Mouse (Mus musculus): ENCODE results near the gene Prr7. TPM values are rescaled to one million over a fixed set of nuclear protein-coding genes. Genes with fewer than 3 reads are reported as not detected.

The Prr7 gene
- total RNA-seq, 2 experiments from 2014 or later = 0.62 to 0.77 TPM

GRCm38 (mm10) chr13:55495702-55496101 lies 31.6 kb downstream of the Prr7 start:
- no peak for DNase-seq
- intact Hi-C loops (cut with DNase I) = loop anchor here (1.0 kb wide), 1 partner anchor 11 kb away; no protein-coding TSS in a partner anchor

DNA sequence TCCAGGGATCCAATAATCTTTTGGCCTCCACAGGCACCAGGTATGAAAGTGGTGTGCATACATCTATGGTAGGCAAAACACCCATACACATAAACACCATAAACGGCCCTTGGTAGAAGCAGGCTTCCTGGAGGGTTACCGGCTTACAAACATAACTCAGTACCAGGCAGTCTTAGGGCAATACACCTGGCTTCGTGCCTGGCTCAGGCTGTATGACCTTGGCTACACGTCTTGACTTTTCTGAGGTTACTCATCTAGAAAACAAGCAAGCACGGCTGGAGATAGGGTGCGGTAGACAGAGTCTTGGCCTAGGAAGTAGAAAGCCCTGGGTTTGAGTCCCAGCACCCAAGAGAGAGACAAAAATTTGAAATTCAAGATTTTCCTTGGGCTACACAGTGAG lies 32.6 kb downstream of the Prr7 start:
- DNase-seq = no peak
- intact Hi-C loops (cut with DNase I) = no loop called here

DNA sequence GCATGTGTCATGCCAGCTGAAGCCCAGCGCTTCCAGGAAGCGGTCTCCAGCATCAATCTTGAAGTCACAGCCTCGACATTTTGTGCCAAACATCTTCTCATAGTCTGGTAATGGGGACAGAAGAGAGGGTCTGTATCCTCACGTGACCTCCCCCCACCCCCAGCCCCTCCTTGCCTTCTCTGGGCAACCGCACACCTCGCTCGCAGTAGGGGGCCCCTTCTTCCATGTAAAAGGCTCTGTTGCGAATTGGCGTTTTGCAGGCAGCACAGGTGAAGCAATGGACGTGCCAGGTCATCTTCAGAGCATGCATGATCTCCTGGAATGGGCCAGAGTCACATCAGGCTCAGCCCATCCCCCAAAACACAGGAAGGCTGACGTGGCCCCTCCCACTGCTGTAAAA lies 34.8 kb downstream of the Prr7 start:
- intact Hi-C loops (cut with DNase I) = no loop called here
- no peak for DNase-seq

DNA sequence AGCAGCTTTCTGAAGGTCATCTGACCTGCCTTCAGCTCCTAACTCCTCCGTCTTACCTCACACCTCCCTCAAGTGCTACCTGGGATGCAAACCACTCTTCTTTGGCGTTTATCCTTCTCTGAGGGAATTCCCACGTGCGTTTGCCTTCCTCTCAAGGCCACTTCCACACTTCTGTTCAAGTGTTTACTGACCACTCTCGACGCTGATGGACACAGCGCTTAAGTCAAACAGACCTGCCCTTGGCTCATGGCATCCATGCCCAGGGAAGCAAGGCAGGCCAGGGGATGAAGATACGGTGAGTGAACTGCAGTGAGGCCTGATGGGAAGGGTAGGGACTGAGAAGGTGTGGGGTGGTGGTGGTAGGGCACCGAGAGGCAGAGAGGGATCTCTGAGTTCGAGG lies 36.5 kb downstream of the Prr7 start:
- intact Hi-C loops (cut with DNase I) = no loop called here
- DNase-seq = no peak

- peak in 1 of 2 experiments; percentile 12 for DNase-seq
- intact Hi-C loops (cut with DNase I) = no loop called here
Measured at GRCm38 (mm10) chr13:55502405-55502804, 38.3 kb downstream of the Prr7 start.

DNA sequence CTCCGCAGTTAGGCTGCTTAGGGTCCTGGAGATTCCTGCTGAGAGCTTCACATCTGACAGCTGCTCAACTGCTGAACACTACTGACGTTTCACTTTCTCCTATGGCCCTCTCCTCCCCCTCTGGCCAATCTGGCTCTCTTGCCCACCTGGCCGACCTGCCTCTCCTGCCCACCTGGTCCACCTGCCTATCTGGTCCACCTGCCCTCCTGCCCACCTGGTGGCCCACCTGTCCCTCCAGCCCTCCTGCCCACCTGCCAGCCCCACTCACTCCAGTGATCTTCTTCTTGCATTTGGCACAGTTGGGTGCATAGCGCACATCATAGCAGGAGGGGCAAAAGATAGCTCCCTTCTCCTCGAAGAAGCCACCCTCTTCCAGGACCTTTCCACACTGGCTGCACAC lies 40.3 kb downstream of the Prr7 start:
- intact Hi-C loops (cut with DNase I) = no loop called here
- DNase-seq = no peak

- DNase-seq = no peak
Measured at GRCm38 (mm10) chr13:55505810-55506209, 41.7 kb downstream of the Prr7 start.

DNA sequence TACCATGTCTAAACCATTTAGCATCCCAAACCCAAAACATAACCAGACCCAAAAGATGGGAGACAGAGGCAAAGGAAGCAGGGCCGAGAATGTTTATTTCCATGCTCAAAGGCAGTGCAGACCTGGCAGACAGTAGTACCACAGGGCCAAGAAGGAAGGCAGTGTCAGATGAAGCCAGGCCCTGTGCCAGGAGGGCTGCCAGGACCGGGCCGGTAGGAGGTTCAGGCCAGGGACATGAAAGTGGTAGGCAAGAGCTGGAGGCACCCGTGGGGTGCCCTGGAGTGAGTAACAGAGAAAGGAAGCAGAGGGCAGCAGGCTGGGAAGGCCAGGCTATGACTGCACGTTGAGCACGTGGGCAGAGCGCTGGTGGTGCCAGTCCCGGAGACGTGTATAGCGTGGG lies 42.6 kb downstream of the Prr7 start:
- no peak for DNase-seq
- intact Hi-C loops (cut with DNase I) = loop anchor here (1.0 kb wide), 1 partner anchor 11 kb away; no protein-coding TSS in a partner anchor

More at GRCm38 (mm10) chr13:55505810-55506209, 41.7 kb downstream of the Prr7 start:
- intact Hi-C loops (cut with DNase I) = loop anchor here (1.0 kb wide), 1 partner anchor 11 kb away; no protein-coding TSS in a partner anchor

GRCm38 (mm10) chr13:55507877-55508276 lies 43.8 kb downstream of the Prr7 start:
- DNase-seq = no peak
- intact Hi-C loops (cut with DNase I) = no loop called here

- DNase-seq = no peak
- intact Hi-C loops (cut with DNase I) = no loop called here
Measured at GRCm38 (mm10) chr13:55508531-55508930, 44.5 kb downstream of the Prr7 start.

GRCm38 (mm10) chr13:55510332-55510667 lies 46.2 kb downstream of the Prr7 start:
- no peak for DNase-seq
- intact Hi-C loops (cut with DNase I) = no loop called here

DNA sequence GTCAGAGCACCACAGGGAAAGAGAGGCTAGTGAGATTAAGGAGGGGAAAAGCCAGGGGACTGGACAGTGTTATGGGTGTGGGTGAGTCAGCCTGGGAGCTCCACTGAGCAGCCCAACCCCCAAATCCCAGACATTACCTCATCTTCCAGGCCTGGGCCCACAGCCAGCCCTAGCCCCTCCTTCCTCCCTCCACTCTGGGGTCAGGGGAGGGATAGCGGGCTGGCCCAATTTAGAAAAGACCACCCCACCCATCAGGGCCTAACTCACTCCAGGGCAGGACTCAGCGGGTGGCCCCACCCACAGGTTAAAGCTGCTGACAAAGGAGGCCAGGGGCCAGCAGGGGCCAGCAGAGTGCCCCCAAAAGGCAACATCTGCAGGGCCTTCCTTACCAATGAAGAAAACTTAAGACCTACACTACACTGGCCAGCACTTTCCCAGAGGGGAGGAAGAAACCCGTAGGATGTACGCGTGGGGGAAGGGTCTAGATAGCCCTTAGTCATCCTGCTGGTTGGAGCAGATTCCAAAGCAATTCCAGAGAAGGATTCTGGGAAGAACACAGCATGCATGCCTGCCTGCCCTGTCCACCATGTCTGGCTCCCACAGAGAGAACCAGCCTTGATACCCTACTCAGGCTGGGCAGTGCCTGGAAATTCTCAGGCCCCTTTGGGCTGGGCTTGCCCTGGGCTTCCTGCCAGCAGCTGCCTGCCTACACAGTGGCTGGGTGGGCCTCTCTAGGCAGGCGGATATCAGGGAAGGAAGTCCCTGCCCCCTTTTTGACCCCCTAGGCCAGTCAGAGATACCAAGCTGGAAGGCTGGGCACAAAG lies 46.8 kb downstream of the Prr7 start:
- DNase-seq = peak; percentile 84 to 88
- intact Hi-C loops (cut with DNase I) = no loop called here

DNA sequence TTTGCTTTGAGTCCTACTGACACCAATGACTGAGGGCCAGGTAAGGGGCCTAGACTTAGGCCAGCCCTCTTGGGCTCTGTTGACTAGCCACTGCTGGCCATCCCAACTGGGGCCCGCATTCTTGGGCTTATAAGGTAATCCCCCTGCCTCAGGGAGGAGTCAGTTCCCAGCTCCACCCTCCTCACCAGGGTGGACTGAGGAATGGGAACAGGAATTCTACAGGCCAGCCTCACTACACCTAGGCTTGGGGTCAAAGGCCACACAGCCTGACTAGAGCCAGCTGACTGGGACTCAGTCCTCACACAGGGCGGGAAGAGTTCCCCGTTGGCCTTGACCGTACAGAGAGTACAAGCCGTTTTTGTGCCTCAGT lies 47.4 kb downstream of the Prr7 start:
- intact Hi-C loops (cut with DNase I) = no loop called here
- no peak for DNase-seq

GRCm38 (mm10) chr13:55512379-55513031 lies 48.4 kb downstream of the Prr7 start:
- intact Hi-C loops (cut with DNase I) = no loop called here
- DNase-seq = peak; percentile 55 to 73

- DNase-seq = peak; percentile 87 to 95
- intact Hi-C loops (cut with DNase I) = no loop called here
Measured at GRCm38 (mm10) chr13:55513111-55513748, 49.2 kb downstream of the Prr7 start, which contains the start of gene Pdlim7. Pdlim7 (minus strand) TSS chr13:55513676.

GRCm38 (mm10) chr13:55513828-55514227 lies 49.8 kb downstream of the Prr7 start:
- no peak for DNase-seq
- intact Hi-C loops (cut with DNase I) = loop anchor here (2.0 kb wide), 2 partner anchors 39 to 95 kb away; no protein-coding TSS in a partner anchor

DNA sequence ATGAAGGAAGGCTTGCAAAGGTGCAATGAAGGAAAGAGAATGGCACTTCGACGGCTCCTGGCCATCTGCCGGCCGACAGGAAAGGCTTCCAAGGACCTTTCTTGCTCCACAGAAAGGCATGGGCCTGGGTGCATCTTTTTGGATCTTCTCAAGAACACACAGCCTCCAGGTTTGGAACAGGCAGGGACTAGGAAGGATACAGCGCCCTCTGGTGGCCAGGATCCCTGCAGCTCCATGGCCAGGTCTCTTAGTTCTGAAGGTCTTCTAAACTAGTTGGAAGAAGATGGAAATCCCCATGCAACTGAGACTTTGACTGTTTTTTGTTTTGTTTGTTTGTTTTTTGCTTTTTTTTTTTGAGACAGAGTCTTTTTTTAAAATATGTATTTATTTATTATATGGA lies 52.9 kb downstream of the Prr7 start:
- peak; percentile 83 to 85 for DNase-seq
- intact Hi-C loops (cut with DNase I) = loop anchor here (2.0 kb wide), 1 partner anchor 108 kb away; no protein-coding TSS in a partner anchor

GRCm38 (mm10) chr13:55519606-55520005 lies 55.5 kb downstream of the Prr7 start:
- intact Hi-C loops (cut with DNase I) = no loop called here

GRCm38 (mm10) chr13:55522730-55523129 lies 58.7 kb downstream of the Prr7 start:
- no peak for DNase-seq
- intact Hi-C loops (cut with DNase I) = no loop called here

More at GRCm38 (mm10) chr13:55519606-55520005, 55.5 kb downstream of the Prr7 start:
- no peak for DNase-seq

Measured in gastrocnemius, postnatal 36 days (tissue).